Mouse (Mus musculus): Measurements from ENCODE around the gene Acsl1. TPM values are rescaled to one million over a fixed set of nuclear protein-coding genes. Genes with fewer than 3 reads are reported as not detected.

The Acsl1 gene
- polyA plus RNA-seq, 1 experiment from 2014 or later: 15.7 TPM

DNA sequence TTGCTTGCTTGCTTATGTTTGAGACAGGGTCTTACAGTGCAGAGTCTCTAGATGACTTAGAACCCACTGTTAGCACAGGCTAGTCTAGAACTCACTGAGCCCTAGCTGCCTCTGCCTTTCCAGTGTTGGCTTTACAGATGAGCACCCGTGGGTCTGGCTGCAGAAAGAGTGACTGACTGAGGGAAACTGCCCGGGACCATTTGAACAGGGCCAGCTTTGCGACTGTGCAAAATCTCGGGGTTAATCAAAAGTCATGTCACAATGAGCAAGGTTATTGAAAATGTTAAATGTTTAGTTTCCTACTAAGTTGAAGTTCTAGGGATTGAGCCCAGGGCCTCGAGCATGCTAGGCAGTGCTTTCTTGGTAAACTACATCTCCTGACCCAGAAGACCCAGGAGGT lies 75.0 kb downstream of the Acsl1 start:
- Histone ChIP-seq H3K27me3 (ENCODE audit: insufficient read depth, low read length) (no peaks in the 10 kb centered on the region), H3K4me1 (ENCODE audit: insufficient read depth) (0 out of 2 replicates have a peak, but pooled peaks cover 4% of the 10 kb centered on the region), H3K4me3 (ENCODE audit: low read depth, low read length) (no peak overlapping the region), H3K27ac (ENCODE audit: low read depth) (no peak overlapping the region), H3K9ac (no peak overlapping the region), H3K36me3 (ENCODE audit: insufficient read depth) (no peaks in the 10 kb centered on the region), H3K4me2 (no peak overlapping the region), H3K9me3 (ENCODE audit: low read depth, low read length) (no peaks in the 10 kb centered on the region)
- DNase-seq: no peak
- WGBS: 82% methylated on average over 5 of the region's 5 CpGs
- no peak for TF ChIP-seq CTCF (IDR thresholded peaks at IDR 0.05; ENCODE audit: low read depth)
- ATAC-seq (ENCODE audit: insufficient read depth): no peak

DNA sequence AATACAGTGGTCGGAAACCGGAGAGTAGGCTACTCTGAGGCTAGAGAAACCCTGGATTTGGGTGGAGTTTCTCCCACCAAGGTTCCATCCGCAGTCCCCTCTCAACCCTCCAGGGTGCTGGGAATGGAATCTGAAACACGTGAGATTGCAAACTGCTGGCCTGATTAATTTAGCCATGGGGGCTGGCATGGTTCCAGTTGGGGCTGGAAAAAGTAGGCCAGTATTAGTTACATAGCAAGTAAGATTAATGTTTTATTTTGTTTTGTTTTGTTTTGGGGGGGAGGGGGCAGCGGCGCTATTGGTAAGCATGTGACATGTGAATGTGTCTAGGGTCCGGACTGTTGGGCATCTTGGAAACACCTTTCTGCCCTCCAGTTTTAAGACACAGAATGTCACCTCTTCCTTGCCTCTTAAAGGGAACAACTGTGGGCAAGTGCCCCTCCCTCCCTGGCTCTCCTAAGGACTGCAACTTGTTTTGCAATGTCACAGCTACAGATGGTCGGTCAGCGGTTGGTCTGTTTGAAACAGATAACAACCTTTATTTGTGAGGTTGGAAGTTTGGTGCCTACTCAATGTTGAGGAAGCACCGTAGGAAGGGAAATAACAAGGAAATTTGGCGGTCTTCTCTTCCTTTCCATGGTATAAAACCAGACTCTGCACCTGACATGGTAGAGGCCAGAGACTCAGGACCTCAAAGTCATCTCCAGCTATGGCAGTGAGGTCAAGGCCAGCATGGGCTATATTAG lies 75.8 kb downstream of the Acsl1 start:
- peak overlapping the region; percentile 8; the same call in 1 of the 2 replicates for H3K27ac ChIP-seq (ENCODE audit: low read depth)
- no peak overlapping the region for H3K4me3 ChIP-seq (ENCODE audit: low read depth, low read length)
- no peaks in the 10 kb centered on the region for H3K9me3 ChIP-seq (ENCODE audit: low read depth, low read length)
- no peak overlapping the region for H3K4me2 ChIP-seq
- H3K9ac ChIP-seq: no peak overlapping the region
- H3K4me1 ChIP-seq (ENCODE audit: insufficient read depth): 0 out of 2 replicates have a peak, but pooled peaks cover 4% of the 10 kb centered on the region
- no peaks in the 10 kb centered on the region for H3K27me3 ChIP-seq (ENCODE audit: insufficient read depth, low read length)
- ATAC-seq (ENCODE audit: insufficient read depth) (no peak), DNase-seq (peak; percentile 55)
- 0 out of 2 replicates have a peak, but pooled peaks have one; percentile 1 for TF ChIP-seq CTCF (IDR thresholded peaks at IDR 0.05; ENCODE audit: low read depth)
- 56% methylated on average over 11 of the region's 11 CpGs for WGBS
- H3K36me3 ChIP-seq (ENCODE audit: insufficient read depth): no peaks in the 10 kb centered on the region

DNA sequence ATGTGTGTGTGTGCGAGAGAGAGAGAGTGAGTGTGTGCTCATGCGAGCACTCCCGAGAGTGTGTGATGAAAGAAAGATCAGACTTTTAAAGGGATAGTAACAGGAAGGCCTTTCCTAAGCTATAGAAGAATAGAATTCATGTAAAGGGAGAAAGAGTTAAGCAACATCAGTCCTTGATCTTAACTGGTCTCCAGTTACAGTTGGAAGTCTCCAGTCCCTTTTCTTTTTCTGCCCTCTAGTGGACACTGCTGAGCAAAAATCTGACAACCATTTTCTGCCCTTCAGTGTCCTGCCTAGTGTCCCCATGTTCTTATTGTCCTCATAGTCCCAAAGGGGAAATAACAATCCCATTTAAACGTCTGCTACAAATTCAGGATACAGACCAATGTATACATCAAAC lies 76.4 kb downstream of the Acsl1 start:
- peak; percentile 83 for TF ChIP-seq CTCF (IDR thresholded peaks at IDR 0.05; ENCODE audit: low read depth)
- Histone ChIP-seq H3K4me3 (ENCODE audit: low read depth, low read length) (no peak overlapping the region), H3K36me3 (ENCODE audit: insufficient read depth) (no peaks in the 10 kb centered on the region), H3K27ac (ENCODE audit: low read depth) (no peak overlapping the region), H3K4me1 (ENCODE audit: insufficient read depth) (0 out of 2 replicates have a peak, but pooled peaks cover 4% of the 10 kb centered on the region), H3K9ac (no peak overlapping the region), H3K9me3 (ENCODE audit: low read depth, low read length) (no peaks in the 10 kb centered on the region), H3K27me3 (ENCODE audit: insufficient read depth, low read length) (no peaks in the 10 kb centered on the region), H3K4me2 (no peak overlapping the region)
- ATAC-seq (ENCODE audit: insufficient read depth) (no peak), DNase-seq (peak; percentile 91)
- whole genome bisulfite sequencing: 25% methylated on average over 4 of the region's 4 CpGs

DNA sequence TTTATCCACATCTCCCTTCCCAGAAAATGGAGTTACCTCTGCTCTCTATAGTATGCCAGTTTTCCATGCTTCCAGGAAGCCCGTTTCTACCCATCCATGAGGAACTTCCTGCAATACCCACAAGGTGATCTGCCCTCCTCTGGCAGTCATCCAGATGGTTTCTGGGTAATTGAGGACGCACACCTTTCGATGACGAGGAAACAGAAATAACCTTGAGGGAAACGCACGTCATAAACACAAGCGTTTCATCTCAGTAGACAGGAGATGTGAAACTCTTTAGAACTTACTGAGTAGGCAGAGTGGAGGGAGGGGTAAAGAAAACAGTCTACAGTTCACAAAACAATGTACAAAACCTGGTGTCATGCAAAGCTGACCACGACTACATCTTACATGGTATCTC lies 79.2 kb downstream of the Acsl1 start:
- 82% methylated on average over 8 of the region's 8 CpGs for WGBS
- peaks cover 4% of the 10 kb centered on the region; the same call in 1 of the 2 replicates for H3K4me1 ChIP-seq (ENCODE audit: insufficient read depth)
- H3K9me3 ChIP-seq (ENCODE audit: low read depth, low read length): no peaks in the 10 kb centered on the region
- no peak for TF ChIP-seq CTCF (IDR thresholded peaks at IDR 0.05; ENCODE audit: low read depth)
- H3K27me3 ChIP-seq (ENCODE audit: insufficient read depth, low read length): no peaks in the 10 kb centered on the region
- H3K36me3 ChIP-seq (ENCODE audit: insufficient read depth): no peaks in the 10 kb centered on the region
- H3K9ac ChIP-seq: no peak overlapping the region
- DNase-seq (no peak), ATAC-seq (ENCODE audit: insufficient read depth) (no peak)
- H3K4me3 ChIP-seq (ENCODE audit: low read depth, low read length): no peak overlapping the region
- no peak overlapping the region for H3K4me2 ChIP-seq
- H3K27ac ChIP-seq (ENCODE audit: low read depth): no peak overlapping the region

DNA sequence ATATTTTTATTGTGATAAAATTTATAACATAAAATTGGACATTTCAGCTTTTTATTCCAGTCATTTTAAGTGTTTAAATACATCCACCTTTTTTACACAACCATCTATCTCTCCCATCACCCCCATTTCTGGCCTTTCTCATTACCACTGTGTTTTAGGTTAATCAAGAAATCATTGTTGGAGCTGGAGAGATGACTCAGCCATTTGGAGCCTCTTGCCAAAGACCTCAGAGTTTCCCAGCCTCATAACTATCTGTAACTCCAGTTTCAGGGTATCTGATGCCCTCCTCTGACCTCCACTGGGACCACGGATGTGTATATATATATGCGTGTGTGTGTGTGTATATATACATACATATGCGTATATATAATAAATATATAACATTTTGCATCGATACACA lies 80.2 kb downstream of the Acsl1 start:
- peak overlapping the region; percentile 68 for H3K4me3 ChIP-seq (ENCODE audit: low read depth, low read length)
- no peak for TF ChIP-seq CTCF (IDR thresholded peaks at IDR 0.05; ENCODE audit: low read depth)
- H3K9ac ChIP-seq: no peak overlapping the region; the same call in 1 of the 2 replicates
- peaks cover 7% of the 10 kb centered on the region; the same call in 1 of the 2 replicates for H3K36me3 ChIP-seq (ENCODE audit: insufficient read depth)
- H3K4me2 ChIP-seq: peak overlapping the region; percentile 83
- no peaks in the 10 kb centered on the region for H3K27me3 ChIP-seq (ENCODE audit: insufficient read depth, low read length)
- peaks cover 4% of the 10 kb centered on the region; the same call in 1 of the 2 replicates for H3K4me1 ChIP-seq (ENCODE audit: insufficient read depth)
- no peaks in the 10 kb centered on the region for H3K9me3 ChIP-seq (ENCODE audit: low read depth, low read length)
- 0 out of 2 replicates have a peak overlapping the region, but pooled peaks have one; percentile 24 for H3K27ac ChIP-seq (ENCODE audit: low read depth)
- peak; percentile 14 for DNase-seq
- 35% methylated on average over 4 of the region's 4 CpGs for WGBS
- no peak for ATAC-seq (ENCODE audit: insufficient read depth)

DNA sequence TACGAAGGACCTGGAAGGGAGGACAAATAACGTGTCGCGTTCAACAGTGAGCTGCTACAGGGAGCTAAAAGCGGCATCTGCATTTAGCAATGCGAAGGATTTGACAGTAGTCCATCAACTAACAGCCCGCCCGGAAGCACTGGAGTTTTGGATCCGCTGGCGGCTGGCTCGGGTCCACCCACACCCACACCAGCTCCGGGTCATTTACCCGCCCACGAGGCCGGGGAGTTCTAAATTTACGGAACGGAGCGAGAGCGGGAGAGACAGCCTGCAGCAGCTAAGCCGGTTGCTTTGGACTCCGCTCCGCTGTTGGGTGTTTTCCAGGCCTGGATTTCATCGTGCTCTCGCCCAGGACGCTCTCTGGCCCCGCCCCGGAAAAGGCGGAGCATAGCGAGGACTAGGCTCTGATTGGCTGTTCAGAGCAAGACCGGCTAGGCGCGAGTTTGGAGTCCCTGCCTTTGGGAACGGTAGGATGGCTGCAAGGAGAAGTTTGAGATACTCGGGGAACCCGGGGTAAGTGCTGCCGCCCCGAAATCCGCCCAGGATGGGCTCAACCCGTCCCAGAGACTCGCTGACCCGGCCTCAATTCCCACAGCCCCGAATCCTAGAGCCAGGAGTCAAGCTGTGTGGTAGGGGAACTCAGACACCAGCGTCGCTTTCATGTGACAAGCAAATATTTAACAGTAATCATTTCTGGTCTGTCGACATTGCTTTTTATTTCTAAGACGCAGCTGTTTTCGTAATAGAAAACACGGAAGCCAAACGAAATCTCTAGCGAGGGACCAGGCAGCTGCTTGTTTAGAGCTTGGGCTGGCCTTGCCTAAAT lies 81.0 kb downstream of the Acsl1 start, which contains the start of gene Cenpu:
Gene Cenpu (plus strand): TSS at position 414 of the 826 bp plus-strand sequence.
- H3K4me1 ChIP-seq (ENCODE audit: insufficient read depth): peaks cover 4% of the 10 kb centered on the region; the same call in 1 of the 2 replicates
- TF ChIP-seq CTCF (IDR thresholded peaks at IDR 0.05; ENCODE audit: low read depth): no peak
- DNase-seq (peak; percentile 100), ATAC-seq (ENCODE audit: insufficient read depth) (peak; percentile 98)
- H3K4me2 ChIP-seq: peak within 1 kb of the TSS; percentile 83
- H3K27ac ChIP-seq (ENCODE audit: low read depth): peak within 1 kb of the TSS; percentile 80
- under 1% methylated on average over 50 of the region's 50 CpGs for WGBS
- no peaks in the 10 kb centered on the region for H3K9me3 ChIP-seq (ENCODE audit: low read depth, low read length)
- no peaks in the 10 kb centered on the region for H3K27me3 ChIP-seq (ENCODE audit: insufficient read depth, low read length)
- H3K4me3 ChIP-seq (ENCODE audit: low read depth, low read length): peak within 1 kb of the TSS; percentile 68
- peak within 1 kb of the TSS; percentile 64 for H3K9ac ChIP-seq
- peaks cover 13% of the 10 kb centered on the region for H3K36me3 ChIP-seq (ENCODE audit: insufficient read depth)

DNA sequence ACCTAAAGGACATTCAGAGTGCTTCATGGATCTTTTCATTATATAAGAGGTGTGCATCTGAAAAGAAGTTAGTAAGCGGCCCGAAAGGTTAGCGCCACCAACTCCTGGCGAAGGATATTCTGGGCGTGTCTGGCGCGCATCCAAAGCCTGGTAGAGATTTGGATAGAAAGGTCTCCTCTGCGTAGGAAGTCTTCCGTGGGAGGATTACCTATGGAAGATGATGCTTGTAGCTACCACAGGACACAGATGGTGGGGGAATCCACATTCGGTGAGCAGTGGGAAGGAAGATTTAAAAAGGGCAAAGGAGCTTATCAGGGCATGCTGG lies 81.6 kb downstream of the Acsl1 start:
- TF ChIP-seq CTCF (IDR thresholded peaks at IDR 0.05; ENCODE audit: low read depth): no peak
- no peaks in the 10 kb centered on the region for H3K27me3 ChIP-seq (ENCODE audit: insufficient read depth, low read length)
- H3K4me2 ChIP-seq: peak overlapping the region; percentile 83
- peak overlapping the region; percentile 68 for H3K4me3 ChIP-seq (ENCODE audit: low read depth, low read length)
- WGBS: 1% methylated on average over 10 of the region's 10 CpGs
- no peaks in the 10 kb centered on the region for H3K9me3 ChIP-seq (ENCODE audit: low read depth, low read length)
- ATAC-seq (ENCODE audit: insufficient read depth) (no peak), DNase-seq (peak; percentile 66)
- H3K9ac ChIP-seq: peak overlapping the region; percentile 64
- peak overlapping the region; percentile 79; the same call in 1 of the 2 replicates for H3K27ac ChIP-seq (ENCODE audit: low read depth)
- peaks cover 4% of the 10 kb centered on the region; the same call in 1 of the 2 replicates for H3K4me1 ChIP-seq (ENCODE audit: insufficient read depth)
- H3K36me3 ChIP-seq (ENCODE audit: insufficient read depth): peaks cover 18% of the 10 kb centered on the region

All from lung, embryonic 14.5 days (tissue).